Mouse (Mus musculus): ENCODE results near the gene Xrcc6. TPM values are rescaled to one million over a fixed set of nuclear protein-coding genes. Genes with fewer than 3 reads are reported as not detected.

The Xrcc6 gene
- total and polyA plus RNA-seq, 3 experiments = 18.6 to 24.3 (median 18.9) TPM

GRCm38 (mm10) chr15:81960171-81961077 is 27.2 kb upstream of the Xrcc6 start, which contains the start of gene Pmm1:
Gene Pmm1, minus strand, starts transcription at chr15:81960930.
- Histone ChIP-seq H3K27ac (peak within 1 kb of the TSS; percentile 75), H3K9ac (ENCODE audit: low read depth, low read length) (peak within 1 kb of the TSS; percentile 86), H3K27me3 (ENCODE audit: control insufficient read depth, insufficient read depth, low read length) (no peaks in the 10 kb centered on the region), H3K79me2 (replicated peaks; ENCODE audit: control insufficient read depth, insufficient read depth, low read length) (no peaks in the 10 kb centered on the region), H3K36me3 (ENCODE audit: control insufficient read depth, insufficient read depth, low read length) (no peaks in the 10 kb centered on the region), H3K4me3 (peak within 1 kb of the TSS; percentile 90), H3K4me1 (ENCODE audit: control insufficient read depth, insufficient read depth, low read length) (no peaks in the 10 kb centered on the region; the same call in 1 of the 2 replicates)
- under 1% methylated on average over 77 of the region's 77 CpGs for WGBS
- DNase-seq = peak; percentile 98
- intact Hi-C loops (cut with DNase I) = loop anchor here (1.0 to 2.0 kb wide), 3 partner anchors 29 to 80 kb away; partner anchors contain the start of gene Polr3h
- TF ChIP-seq POLR2A (IDR thresholded peaks at IDR 0.05; ENCODE audit: insufficient read depth, low read depth, low read length) (0 out of 2 replicates have a peak, but pooled peaks have one; percentile 50), CTCF (IDR thresholded peaks at IDR 0.05) (peak; percentile 79), EP300 (IDR thresholded peaks at IDR 0.05; ENCODE audit: insufficient read depth, low read depth, low read length) (peak; percentile 88)

- Histone ChIP-seq H3K36me3 (ENCODE audit: control insufficient read depth, insufficient read depth, low read length) (no peaks in the 10 kb centered on the region), H3K79me2 (replicated peaks; ENCODE audit: control insufficient read depth, insufficient read depth, low read length) (no peaks in the 10 kb centered on the region), H3K4me1 (ENCODE audit: control insufficient read depth, insufficient read depth, low read length) (no peaks in the 10 kb centered on the region; the same call in 1 of the 2 replicates), H3K27ac (peak overlapping the region; percentile 48), H3K27me3 (ENCODE audit: control insufficient read depth, insufficient read depth, low read length) (no peaks in the 10 kb centered on the region), H3K4me3 (peak overlapping the region; percentile 90), H3K9ac (ENCODE audit: low read depth, low read length) (no peak overlapping the region)
- TF ChIP-seq CTCF (IDR thresholded peaks at IDR 0.05) (no peak), POLR2A (IDR thresholded peaks at IDR 0.05; ENCODE audit: insufficient read depth, low read depth, low read length) (no peak), EP300 (IDR thresholded peaks at IDR 0.05; ENCODE audit: insufficient read depth, low read depth, low read length) (no peak)
- intact Hi-C loops (cut with DNase I) = loop anchor here (2.0 kb wide), 1 partner anchor 80 kb away; no protein-coding TSS in a partner anchor
- no peak for DNase-seq
- 2% methylated on average over 7 of the region's 8 CpGs for WGBS
These were observed 26.6 kb upstream of the Xrcc6 start for GRCm38 (mm10) chr15:81961078-81961451.

- no peak overlapping the region for H3K4me3 ChIP-seq
- no peak for DNase-seq
- TF ChIP-seq CTCF (IDR thresholded peaks at IDR 0.05) = no peak
- no peak for TF ChIP-seq POLR2A (IDR thresholded peaks at IDR 0.05; ENCODE audit: insufficient read depth, low read depth, low read length)
- TF ChIP-seq EP300 (IDR thresholded peaks at IDR 0.05; ENCODE audit: insufficient read depth, low read depth, low read length) = no peak
- no peaks in the 10 kb centered on the region for H3K36me3 ChIP-seq (ENCODE audit: control insufficient read depth, insufficient read depth, low read length)
- H3K9ac ChIP-seq (ENCODE audit: low read depth, low read length) = no peak overlapping the region
- H3K4me1 ChIP-seq (ENCODE audit: control insufficient read depth, insufficient read depth, low read length) = no peaks in the 10 kb centered on the region; the same call in 1 of the 2 replicates
- H3K27ac ChIP-seq = no peak overlapping the region
- H3K79me2 ChIP-seq (replicated peaks; ENCODE audit: control insufficient read depth, insufficient read depth, low read length) = no peaks in the 10 kb centered on the region
- 42% methylated on average over 1 of the region's 1 CpGs for WGBS
- intact Hi-C loops (cut with DNase I) = no loop called here
- no peaks in the 10 kb centered on the region for H3K27me3 ChIP-seq (ENCODE audit: control insufficient read depth, insufficient read depth, low read length)
These were observed 23.4 kb upstream of the Xrcc6 start for GRCm38 (mm10) chr15:81964262-81964661.

- no peaks in the 10 kb centered on the region for H3K36me3 ChIP-seq (ENCODE audit: control insufficient read depth, insufficient read depth, low read length)
- H3K27ac ChIP-seq = no peak overlapping the region
- H3K9ac ChIP-seq (ENCODE audit: low read depth, low read length) = no peak overlapping the region
- no peak for DNase-seq
- 44% methylated on average over 4 of the region's 4 CpGs for whole genome bisulfite sequencing
- no peaks in the 10 kb centered on the region for H3K4me1 ChIP-seq (ENCODE audit: control insufficient read depth, insufficient read depth, low read length)
- no peak overlapping the region for H3K4me3 ChIP-seq
- intact Hi-C loops (cut with DNase I) = no loop called here
- TF ChIP-seq EP300 (IDR thresholded peaks at IDR 0.05; ENCODE audit: insufficient read depth, low read depth, low read length) (no peak), POLR2A (IDR thresholded peaks at IDR 0.05; ENCODE audit: insufficient read depth, low read depth, low read length) (no peak), CTCF (IDR thresholded peaks at IDR 0.05) (no peak)
- no peaks in the 10 kb centered on the region for H3K27me3 ChIP-seq (ENCODE audit: control insufficient read depth, insufficient read depth, low read length)
- no peaks in the 10 kb centered on the region for H3K79me2 ChIP-seq (replicated peaks; ENCODE audit: control insufficient read depth, insufficient read depth, low read length)
These were observed 22.6 kb upstream of the Xrcc6 start for GRCm38 (mm10) chr15:81964980-81965545.

GRCm38 (mm10) chr15:81966062-81966829 is 21.4 kb upstream of the Xrcc6 start:
- WGBS = 72% methylated on average over 14 of the region's 14 CpGs
- Histone ChIP-seq H3K27ac (no peak overlapping the region), H3K36me3 (ENCODE audit: control insufficient read depth, insufficient read depth, low read length) (no peaks in the 10 kb centered on the region), H3K4me1 (ENCODE audit: control insufficient read depth, insufficient read depth, low read length) (no peaks in the 10 kb centered on the region), H3K79me2 (replicated peaks; ENCODE audit: control insufficient read depth, insufficient read depth, low read length) (no peaks in the 10 kb centered on the region), H3K27me3 (ENCODE audit: control insufficient read depth, insufficient read depth, low read length) (no peaks in the 10 kb centered on the region), H3K9ac (ENCODE audit: low read depth, low read length) (no peak overlapping the region), H3K4me3 (no peak overlapping the region)
- intact Hi-C loops (cut with DNase I) = no loop called here
- no peak for DNase-seq
- TF ChIP-seq CTCF (IDR thresholded peaks at IDR 0.05) = no peak
- no peak for TF ChIP-seq POLR2A (IDR thresholded peaks at IDR 0.05; ENCODE audit: insufficient read depth, low read depth, low read length)
- TF ChIP-seq EP300 (IDR thresholded peaks at IDR 0.05; ENCODE audit: insufficient read depth, low read depth, low read length) = no peak

All from heart, adult 2 months (tissue).